Comparison of ENCODE assay signal across 17 mouse cellular contexts in the genomic region with DNA sequence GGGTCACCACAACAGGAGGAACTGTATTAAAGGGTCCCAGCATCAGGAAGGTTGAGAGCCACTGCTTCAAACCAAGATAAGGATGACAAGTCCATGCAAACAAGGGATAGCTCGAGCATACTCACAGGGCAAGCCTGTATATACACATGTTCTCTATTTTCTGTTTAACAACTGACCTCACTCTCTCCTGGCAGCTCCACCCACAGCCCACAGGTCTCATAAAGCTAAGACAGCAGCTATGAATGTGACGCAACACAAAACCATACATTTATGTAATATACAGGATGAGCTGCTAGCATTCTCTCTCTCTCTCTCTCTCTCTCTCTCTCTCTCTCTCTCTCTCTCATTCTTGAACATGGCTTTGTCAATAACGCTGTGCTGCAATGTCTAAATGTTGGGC. TPM values are rescaled to one million over a fixed set of nuclear protein-coding genes. Genes with fewer than 3 reads are reported as not detected.
DNase-seq lines count a peak whose midpoint lies in the region; ATAC-seq lines count a peak whose summit lies in the region.
"Had no signal": no experiment of that assay in that cellular context is flagged by ENCODE, and none has a peak within 500 bp of the region (broad histone marks: within the 10 kb centered on the region; RNA-seq: fewer than 3 reads in every experiment).

No protein-coding gene starts in this region.

- peak; percentile 8 for DNase-seq in NIH3T3 (ENCODE audit: low read depth)
- no peak for DNase-seq in c-Kit-positive CD71-positive TER-119-positive erythroid progenitor cells, embryonic 14.5 days (ENCODE audit: low spot score)
- no peak for DNase-seq in frontal cortex, postnatal 36 days (ENCODE audit: low spot score in 2 of 2)
- DNase-seq in urinary bladder, adult 18-20 months (ENCODE audit: low spot score in 2 of 2) = no peak
- DNase-seq: adrenal gland, adult 2 months; adrenal gland, postnatal 10 days; adrenal gland, postnatal 25 days; B cell, adult 2 months; cerebellum, adult 11-12 months; cerebellum, adult 2 months; cerebellum, adult 9-10 months; cerebellum, postnatal 10 days; cerebellum, postnatal 25 days had no signal

- peak; percentile 77 for ATAC-seq in megakaryocyte progenitor cell, adult 5-6 weeks (replicated peaks; ENCODE audit: poor library complexity)
- ATAC-seq: CD4-positive, CD25-positive, alpha-beta regulatory T cell, adult 4 months; forebrain, embryonic 13.5 days; forebrain, embryonic 16.5 days had no signal

RNA-seq across cellular contexts. Expression of a gene that starts 51.4 kb away (rescaled TPM):
- total RNA-seq in megakaryocyte progenitor cell, adult 5-6 weeks (2015) = not detected in 2 replicates
- 0.98 and 1.5 TPM in 2 replicates for total RNA-seq in megakaryocyte progenitor cell, adult 5-6 weeks (2017)

RNA-seq across cellular contexts. Expression of a gene that starts 55.0 kb away (rescaled TPM):
- total RNA-seq in megakaryocyte progenitor cell, adult 5-6 weeks (2015) = 92.6 and 99.8 TPM in 2 replicates
- total RNA-seq in megakaryocyte progenitor cell, adult 5-6 weeks (2017) = 131 and 144 TPM in 2 replicates
